Mouse (Mus musculus) testis, adult 2 months (tissue): ENCODE results near the gene Hectd2. TPM values are rescaled to one million over a fixed set of nuclear protein-coding genes. Genes with fewer than 3 reads are reported as not detected.

ENCODE experiments used
- H3K27ac ChIP-seq: fragments of 200-500 bp; 2 replicates; pipeline ENCODE4 v1.5.1; 2012; ENCODE audit warnings: low read depth, low read length; ENCODE audit not compliant: control insufficient read depth, insufficient read depth
- H3K27me3 ChIP-seq: fragments of 200-500 bp; 2 replicates; pipeline ENCODE4 v1.6.1; 2012; ENCODE audit warnings: mild to moderate bottlenecking, low read length, moderate library complexity; ENCODE audit not compliant: control insufficient read depth, insufficient read depth
- H3K36me3 ChIP-seq: fragments of 200-500 bp; 2 replicates; pipeline ENCODE4 v1.6.1; 2012; ENCODE audit warnings: mild to moderate bottlenecking, low read length; ENCODE audit not compliant: control insufficient read depth, insufficient read depth
- H3K4me1 ChIP-seq: fragments of 200-500 bp; 2 replicates; pipeline ENCODE4 v1.6.1; 2012; ENCODE audit warnings: low read length; ENCODE audit not compliant: control insufficient read depth, insufficient read depth
- H3K4me3 ChIP-seq: fragments of 200-500 bp; 2 replicates; pipeline ENCODE4 v1.5.1; 2012; ENCODE audit warnings: low read depth, mild to moderate bottlenecking, low read length, moderate library complexity, mixed read lengths; ENCODE audit not compliant: control insufficient read depth
- CTCF ChIP-seq: fragments of 200-500 bp; IDR thresholded peaks from 2 replicates; pipeline ENCODE4 v1.5.1; 2012; ENCODE audit warnings: low read depth, mild to moderate bottlenecking, inconsistent platforms, low read length, moderate library complexity; ENCODE audit not compliant: control insufficient read depth, insufficient read depth, insufficient replicate concordance
- POLR2A ChIP-seq: fragments of 200-500 bp; IDR thresholded peaks from 2 replicates; pipeline ENCODE4 v1.6.1; 2012; ENCODE audit warnings: low read depth, mild to moderate bottlenecking, inconsistent platforms, low read length, moderate library complexity; ENCODE audit not compliant: control insufficient read depth
- polyA plus RNA-seq: library from polyadenylated mRNA; depleted of rRNA; stranded (reverse); fragments of >200 nt; gene quantifications from 2 replicates; pipeline ENCODE4 v1.2.3, GENCODE M21; 2012

Hectd2 gene
- polyA plus RNA-seq, 1 experiment = 15.9 TPM

- no peaks in the 10 kb centered on the region for H3K27me3 ChIP-seq
- H3K4me3 ChIP-seq = no peak overlapping the region
- no peaks in the 10 kb centered on the region for H3K4me1 ChIP-seq
- H3K27ac ChIP-seq = no peak overlapping the region
- H3K36me3 ChIP-seq = no peaks in the 10 kb centered on the region
- TF ChIP-seq POLR2A (no peak), CTCF (no peak)
These were observed 108.3 kb downstream of the Hectd2 start for GRCm38 (mm10) chr19:36662734-36663133.

- TF ChIP-seq CTCF = no peak
- no peak for TF ChIP-seq POLR2A
- no peaks in the 10 kb centered on the region for H3K36me3 ChIP-seq
- H3K27me3 ChIP-seq = no peaks in the 10 kb centered on the region
- no peak overlapping the region for H3K27ac ChIP-seq
- no peaks in the 10 kb centered on the region for H3K4me1 ChIP-seq
- no peak overlapping the region for H3K4me3 ChIP-seq
These were observed 109.5 kb downstream of the Hectd2 start for GRCm38 (mm10) chr19:36663918-36664317.

- H3K27ac ChIP-seq = no peak overlapping the region
- no peaks in the 10 kb centered on the region for H3K4me1 ChIP-seq
- no peaks in the 10 kb centered on the region for H3K27me3 ChIP-seq
- no peak overlapping the region for H3K4me3 ChIP-seq
- no peaks in the 10 kb centered on the region for H3K36me3 ChIP-seq
- TF ChIP-seq POLR2A = no peak
- no peak for TF ChIP-seq CTCF
These were observed 110.0 kb downstream of the Hectd2 start for GRCm38 (mm10) chr19:36664417-36664816.

GRCm38 (mm10) chr19:36665206-36665605, 110.8 kb downstream of the Hectd2 start:
- TF ChIP-seq CTCF (no peak), POLR2A (no peak)
- no peaks in the 10 kb centered on the region for H3K27me3 ChIP-seq
- no peaks in the 10 kb centered on the region for H3K4me1 ChIP-seq
- no peaks in the 10 kb centered on the region for H3K36me3 ChIP-seq
- no peak overlapping the region for H3K27ac ChIP-seq
- H3K4me3 ChIP-seq = no peak overlapping the region

- no peak overlapping the region for H3K4me3 ChIP-seq
- H3K27ac ChIP-seq = no peak overlapping the region
- no peaks in the 10 kb centered on the region for H3K27me3 ChIP-seq
- TF ChIP-seq POLR2A (no peak), CTCF (no peak)
- H3K36me3 ChIP-seq = no peaks in the 10 kb centered on the region
- no peaks in the 10 kb centered on the region for H3K4me1 ChIP-seq
These were observed 111.2 kb downstream of the Hectd2 start for GRCm38 (mm10) chr19:36665641-36666040.

- H3K4me1 ChIP-seq = no peaks in the 10 kb centered on the region
- H3K27ac ChIP-seq = no peak overlapping the region
- no peak overlapping the region for H3K4me3 ChIP-seq
- no peaks in the 10 kb centered on the region for H3K27me3 ChIP-seq
- no peak for TF ChIP-seq POLR2A
- H3K36me3 ChIP-seq = no peaks in the 10 kb centered on the region
These were observed 112.0 kb downstream of the Hectd2 start for GRCm38 (mm10) chr19:36666471-36666870.

- Histone ChIP-seq H3K36me3 (no peaks in the 10 kb centered on the region), H3K4me3 (no peak overlapping the region), H3K27ac (no peak overlapping the region), H3K4me1 (no peaks in the 10 kb centered on the region), H3K27me3 (no peaks in the 10 kb centered on the region)
- TF ChIP-seq POLR2A (no peak), CTCF (no peak)
These were observed 112.9 kb downstream of the Hectd2 start for GRCm38 (mm10) chr19:36667368-36667767.

- H3K27ac ChIP-seq = no peak overlapping the region
- TF ChIP-seq CTCF (no peak), POLR2A (no peak)
- H3K4me1 ChIP-seq = no peaks in the 10 kb centered on the region
- H3K27me3 ChIP-seq = no peaks in the 10 kb centered on the region
- no peaks in the 10 kb centered on the region for H3K36me3 ChIP-seq
- no peak overlapping the region for H3K4me3 ChIP-seq
These were observed 113.7 kb downstream of the Hectd2 start for GRCm38 (mm10) chr19:36668098-36668497.
